Mouse (Mus musculus): ENCODE measurements at regions not wholly inside any gene's neighbourhood (a gene's known extent, or its start where the extent isn't known, plus 50 kb on each side); places are given as distances from the start of the nearest gene placed in this dataset.

- DNase-seq (ENCODE audit: low spot score), result peak; percentile 51
Observed at GRCm38 (mm10) chr4:105327711-105328471, 170.7 kb downstream of the Plpp3 start.

- no peak for DNase-seq (ENCODE audit: low spot score)
Observed at GRCm38 (mm10) chr4:105328776-105329175, 171.6 kb downstream of the Plpp3 start.

GRCm38 (mm10) chr4:105332081-105332480, 174.9 kb downstream of the Plpp3 start:
- DNase-seq (ENCODE audit: low spot score), result no peak

GRCm38 (mm10) chr4:105335872-105336271, 178.7 kb downstream of the Plpp3 start:
- no peak for DNase-seq (ENCODE audit: low spot score)

GRCm38 (mm10) chr4:105336557-105336956, 179.4 kb downstream of the Plpp3 start:
- no peak for DNase-seq (ENCODE audit: low spot score)

GRCm38 (mm10) chr4:105338131-105338530, 181.0 kb downstream of the Plpp3 start:
- no peak for DNase-seq (ENCODE audit: low spot score)

- DNase-seq (ENCODE audit: low spot score), result no peak
Observed at GRCm38 (mm10) chr4:105338861-105339260, 181.7 kb downstream of the Plpp3 start.

- DNase-seq (ENCODE audit: low spot score), result no peak
Observed at GRCm38 (mm10) chr4:105341274-105341673, 184.1 kb downstream of the Plpp3 start.

GRCm38 (mm10) chr4:105346846-105347245, 189.7 kb downstream of the Plpp3 start:
- no peak for DNase-seq (ENCODE audit: low spot score)

- no peak for DNase-seq (ENCODE audit: low spot score)
Observed at GRCm38 (mm10) chr4:105347911-105348310, 190.8 kb downstream of the Plpp3 start.

- DNase-seq (ENCODE audit: low spot score), result no peak
Observed at GRCm38 (mm10) chr4:105349316-105350207, 192.4 kb downstream of the Plpp3 start.

- DNase-seq (ENCODE audit: low spot score), result peak; percentile 70
Observed at GRCm38 (mm10) chr4:105352342-105352741, 195.2 kb downstream of the Plpp3 start.

- no peak for DNase-seq (ENCODE audit: low spot score)
Observed at GRCm38 (mm10) chr4:105352953-105353352, 195.8 kb downstream of the Plpp3 start.

- no peak for DNase-seq (ENCODE audit: low spot score)
Observed at GRCm38 (mm10) chr4:105354097-105354496, 196.9 kb downstream of the Plpp3 start.

GRCm38 (mm10) chr4:105356616-105357015, 199.5 kb downstream of the Plpp3 start:
- peak; percentile 43 for DNase-seq (ENCODE audit: low spot score)

- DNase-seq (ENCODE audit: low spot score), result no peak
Observed at GRCm38 (mm10) chr4:105358725-105359124, 201.6 kb downstream of the Plpp3 start.

GRCm38 (mm10) chr4:105364496-105364895, 207.3 kb downstream of the Plpp3 start:
- no peak for DNase-seq (ENCODE audit: low spot score)

GRCm38 (mm10) chr4:105365076-105365475, 207.9 kb downstream of the Plpp3 start:
- no peak for DNase-seq (ENCODE audit: low spot score)

- no peak for DNase-seq (ENCODE audit: low spot score)
Observed at GRCm38 (mm10) chr4:105376591-105376990, 219.4 kb downstream of the Plpp3 start.

- DNase-seq (ENCODE audit: low spot score), result no peak
Observed at GRCm38 (mm10) chr4:105377469-105378187, 220.5 kb downstream of the Plpp3 start.

- no peak for DNase-seq (ENCODE audit: low spot score)
Observed at GRCm38 (mm10) chr4:105384826-105385225, 227.7 kb downstream of the Plpp3 start.

- no peak for DNase-seq (ENCODE audit: low spot score)
Observed at GRCm38 (mm10) chr4:105385481-105385880, 228.3 kb downstream of the Plpp3 start.

Data from retina, embryonic 14.5 days (tissue).